Mouse (Mus musculus): ENCODE results near the gene Ssbp2.

Gene Ssbp2

GRCm38 (mm10) chr13:91536711-91537110 lies 76.6 kb downstream of the Ssbp2 start:
- no peak for DNase-seq

- DNase-seq: no peak
These were observed 80.3 kb downstream of the Ssbp2 start for GRCm38 (mm10) chr13:91540145-91541068.

- no peak for DNase-seq
These were observed 81.0 kb downstream of the Ssbp2 start for GRCm38 (mm10) chr13:91541069-91541429.

GRCm38 (mm10) chr13:91543555-91543954 lies 83.5 kb downstream of the Ssbp2 start:
- no peak for DNase-seq

GRCm38 (mm10) chr13:91564047-91564446 lies 104.0 kb downstream of the Ssbp2 start:
- no peak for DNase-seq

GRCm38 (mm10) chr13:91564755-91565154 lies 104.7 kb downstream of the Ssbp2 start:
- no peak for DNase-seq

GRCm38 (mm10) chr13:91581504-91581903 lies 121.4 kb downstream of the Ssbp2 start:
- DNase-seq: no peak

GRCm38 (mm10) chr13:91582212-91582611 lies 122.1 kb downstream of the Ssbp2 start:
- DNase-seq: no peak

GRCm38 (mm10) chr13:91586368-91586767 lies 126.3 kb downstream of the Ssbp2 start:
- DNase-seq: no peak

- DNase-seq: no peak
These were observed 128.4 kb downstream of the Ssbp2 start for GRCm38 (mm10) chr13:91588475-91588874.

- no peak for DNase-seq
These were observed 131.8 kb downstream of the Ssbp2 start for GRCm38 (mm10) chr13:91591863-91592262.

- no peak for DNase-seq
These were observed 135.2 kb downstream of the Ssbp2 start for GRCm38 (mm10) chr13:91595284-91595683.

GRCm38 (mm10) chr13:91599594-91599993 lies 139.5 kb downstream of the Ssbp2 start:
- DNase-seq: no peak

GRCm38 (mm10) chr13:91605043-91605840 lies 145.2 kb downstream of the Ssbp2 start:
- DNase-seq: no peak

- DNase-seq: peak; percentile 27
These were observed 150.5 kb downstream of the Ssbp2 start for GRCm38 (mm10) chr13:91610601-91611000.

GRCm38 (mm10) chr13:91611909-91612308 lies 151.8 kb downstream of the Ssbp2 start:
- DNase-seq: peak; percentile 31

- DNase-seq: peak; percentile 66
These were observed 152.5 kb downstream of the Ssbp2 start for GRCm38 (mm10) chr13:91612578-91612977.

- peak; percentile 13 for DNase-seq
These were observed 156.0 kb downstream of the Ssbp2 start for GRCm38 (mm10) chr13:91616050-91616449.

GRCm38 (mm10) chr13:91616876-91617275 lies 156.8 kb downstream of the Ssbp2 start:
- peak; percentile 13 for DNase-seq

- DNase-seq: peak; percentile 8
These were observed 159.3 kb downstream of the Ssbp2 start for GRCm38 (mm10) chr13:91619431-91619830.

- DNase-seq: peak; percentile 78
These were observed 160.5 kb downstream of the Ssbp2 start for GRCm38 (mm10) chr13:91620541-91620940.

- no peak for DNase-seq
These were observed 171.3 kb downstream of the Ssbp2 start for GRCm38 (mm10) chr13:91631291-91631799.

GRCm38 (mm10) chr13:91634123-91634522 lies 174.0 kb downstream of the Ssbp2 start:
- no peak for DNase-seq

GRCm38 (mm10) chr13:91635957-91636356 lies 175.9 kb downstream of the Ssbp2 start:
- no peak for DNase-seq

All from heart, adult 11 months (tissue).